Mouse (Mus musculus) adipocyte (in vitro differentiated cells): ENCODE measurements around the gene Sema4d.

Source experiments
- DNase-seq: peaks from one replicate; pipeline ENCODE4 v3.0.0-alpha.2; 2016; ENCODE audit warnings: low spot score

Gene Sema4d

DNA sequence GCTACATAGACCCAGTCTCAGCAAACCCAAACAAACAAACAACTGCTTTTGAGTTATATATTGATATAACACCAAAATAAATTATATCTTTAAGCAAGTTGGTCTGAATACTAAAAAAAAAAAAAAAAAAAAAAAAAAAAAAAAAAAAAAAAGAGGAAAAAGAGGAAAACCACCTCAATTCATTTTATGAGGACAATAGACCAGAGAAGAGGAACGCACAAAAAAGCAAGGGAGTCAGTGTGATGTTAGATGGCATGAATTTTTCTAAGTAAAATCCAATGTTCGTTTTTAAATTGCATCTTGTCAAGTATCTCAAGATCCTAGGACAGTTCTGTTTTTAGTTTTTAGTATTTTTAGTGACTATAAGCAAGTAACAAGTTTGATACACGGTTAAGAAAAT lies 152.1 kb downstream of the Sema4d start:
- DNase-seq: no peak

DNA sequence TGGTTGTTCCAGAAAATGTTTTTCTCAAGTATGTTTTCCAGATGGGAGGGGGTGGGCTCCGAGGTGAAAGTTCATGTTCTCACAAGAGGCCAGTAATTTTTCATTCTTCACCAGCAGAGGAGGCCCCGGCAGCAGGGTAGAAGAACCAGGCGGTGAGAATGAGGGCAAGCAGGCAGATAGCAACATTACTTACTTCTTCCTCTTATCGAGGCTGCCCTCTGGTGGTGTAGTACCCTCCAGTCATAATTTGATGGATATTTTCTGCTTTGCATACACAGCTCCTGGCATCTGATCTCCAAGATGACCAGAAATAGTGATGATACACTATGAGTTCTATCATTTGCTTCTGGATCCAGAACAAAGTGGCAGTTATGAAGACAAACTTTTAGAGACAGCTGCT lies 154.6 kb downstream of the Sema4d start:
- DNase-seq: no peak
